Mouse (Mus musculus): ENCODE measurements around the gene Fosb. TPM values are rescaled to one million over a fixed set of nuclear protein-coding genes. Genes with fewer than 3 reads are reported as not detected.
"Not testable (repeated sequence)": the region's sequence is repeated elsewhere in the genome, so short reads cannot be mapped to it uniquely, and the experiment has no call there.

The Fosb gene
- total RNA-seq, 2 experiments from 2014 or later = 12.6 to 18.8 TPM

DNA sequence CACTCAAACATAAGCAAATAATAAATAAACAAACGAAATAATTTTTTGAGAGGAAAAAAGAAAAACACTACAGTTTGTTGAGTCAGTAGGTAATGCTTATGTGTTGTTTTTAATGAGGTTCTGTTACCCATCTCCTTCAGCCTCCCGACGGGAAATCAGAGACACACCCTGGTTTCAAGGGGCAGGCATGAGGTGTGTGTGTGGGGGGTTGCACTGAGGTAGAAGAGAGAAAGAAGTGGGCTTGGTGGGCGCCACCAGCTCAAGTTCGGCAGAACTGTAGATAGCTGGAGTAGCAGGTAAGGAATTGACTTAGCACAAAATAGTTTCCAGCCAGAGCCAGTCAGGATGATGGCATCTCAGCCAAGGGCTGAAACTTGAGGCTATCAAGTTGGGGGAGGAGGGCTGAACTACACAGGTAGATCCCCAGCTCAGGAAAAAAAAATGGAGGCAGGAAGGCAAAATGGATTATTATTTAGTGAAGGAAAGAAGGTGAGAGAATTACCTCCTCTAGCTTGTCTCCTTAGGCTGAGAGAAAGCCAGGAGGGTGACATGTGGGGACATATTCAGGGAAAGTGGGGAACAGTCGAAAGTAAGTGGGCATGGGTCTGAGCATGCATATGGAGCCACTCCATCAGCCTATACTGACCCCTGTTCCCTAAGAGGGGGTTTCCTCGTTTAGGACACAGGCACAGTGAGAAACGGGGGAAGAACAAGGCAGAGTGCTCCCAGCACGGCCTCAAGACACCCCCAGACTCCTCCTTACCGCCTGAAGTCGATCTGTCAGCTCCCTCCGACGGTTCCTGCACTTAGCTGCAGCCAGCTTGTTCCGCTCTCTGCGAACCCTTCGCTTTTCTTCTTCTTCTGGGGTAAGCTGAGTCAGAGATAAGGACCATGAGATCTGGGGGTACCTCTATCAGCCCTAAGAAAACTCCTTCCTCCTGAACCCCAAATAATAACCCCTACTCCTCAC is 3.8 kb downstream of the Fosb start:
- DNase-seq = no peak

DNA sequence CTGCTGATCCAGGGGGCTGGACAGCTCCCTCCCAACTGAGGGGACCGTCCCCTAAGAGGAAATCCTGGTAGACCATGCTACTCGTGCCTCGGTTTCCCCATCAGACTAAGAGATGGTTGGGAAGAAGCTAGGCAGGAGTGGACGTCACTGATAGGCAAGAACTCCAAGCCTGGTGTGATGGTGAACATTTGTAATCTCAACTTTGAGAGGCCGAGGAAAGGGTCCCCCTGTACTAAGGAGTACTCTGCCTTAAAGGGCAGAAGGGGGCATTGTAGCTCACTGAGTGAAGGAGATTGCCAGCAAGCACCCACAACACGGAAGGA is 4.5 kb downstream of the Fosb start:
- DNase-seq = no peak

DNA sequence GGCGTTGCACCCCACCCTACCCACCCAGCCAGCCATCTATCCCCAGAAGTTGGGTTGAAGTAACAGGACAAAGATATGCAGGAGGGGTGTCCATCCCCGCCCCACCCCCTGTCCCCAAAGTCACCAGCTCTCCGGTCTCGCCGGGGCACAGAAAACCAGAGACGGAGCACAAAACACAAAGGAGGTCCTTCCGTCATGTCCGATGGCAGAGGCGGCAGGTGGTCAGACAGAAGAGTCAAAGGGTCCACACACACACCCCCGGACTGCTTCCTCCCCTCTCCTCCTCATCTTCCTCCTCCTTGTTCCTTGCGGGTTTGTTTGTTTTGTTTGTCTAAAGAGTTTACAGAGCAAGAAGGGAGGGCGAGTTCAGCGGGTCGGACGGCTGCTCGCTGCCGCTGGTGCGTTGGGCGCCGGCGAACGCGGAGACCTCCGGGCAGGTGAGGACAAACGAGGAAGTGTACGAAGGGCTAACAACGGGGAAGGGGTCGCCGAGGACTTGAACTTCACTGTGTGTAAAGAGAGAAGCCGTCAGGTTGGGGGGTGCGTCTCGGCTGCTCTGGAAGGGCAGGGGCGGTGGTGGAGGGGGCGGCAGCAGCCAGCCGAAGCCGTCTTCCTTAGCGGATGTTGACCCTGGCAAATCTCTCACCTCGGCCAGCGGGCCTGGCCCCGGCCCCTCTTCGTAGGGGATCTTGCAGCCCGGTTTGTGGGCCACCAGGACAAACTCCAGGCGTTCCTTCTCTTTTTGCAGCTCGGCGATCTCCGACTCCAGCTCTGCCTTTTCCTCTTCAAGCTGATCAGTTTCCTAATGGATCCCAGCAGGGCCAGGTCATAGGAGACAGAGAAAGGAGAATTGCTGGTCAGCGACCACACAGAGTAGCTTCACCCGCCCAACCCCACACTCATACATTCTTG is 5.1 kb downstream of the Fosb start:
- no peak for DNase-seq

DNA sequence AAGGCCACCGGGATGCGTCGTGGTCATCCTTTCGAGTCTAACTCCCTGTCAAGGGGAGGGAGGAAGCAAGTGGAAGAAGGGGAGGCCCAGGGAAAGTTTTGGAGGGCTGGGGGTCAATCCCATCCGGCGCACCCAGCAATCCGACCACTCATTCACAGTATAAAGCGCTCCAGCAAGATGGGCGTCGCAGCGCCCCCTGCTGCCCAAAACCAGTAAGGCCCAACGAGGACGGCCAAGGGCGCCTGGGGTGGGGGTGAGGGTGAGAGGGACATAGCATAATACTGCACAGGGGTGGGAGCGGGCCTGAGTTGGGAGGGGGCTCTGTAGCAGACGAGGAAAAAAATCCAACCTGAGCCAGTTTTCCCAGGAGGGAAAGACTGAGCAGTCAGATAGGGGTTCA is 6.1 kb downstream of the Fosb start:
- DNase-seq = peak; percentile 60 to 74

DNA sequence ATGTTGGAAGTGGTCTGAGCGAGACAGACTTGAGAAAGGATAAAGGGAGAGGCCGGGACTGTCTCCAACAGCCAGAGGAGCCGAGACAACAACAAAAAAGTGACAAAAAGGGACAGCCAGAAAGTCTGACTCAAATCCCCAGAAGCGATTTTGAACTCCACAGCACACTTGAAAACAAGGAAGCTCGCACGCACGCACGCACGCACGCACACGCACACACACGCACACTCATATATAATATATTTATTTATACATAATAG is 6.9 kb downstream of the Fosb start:
- DNase-seq = no peak

DNA sequence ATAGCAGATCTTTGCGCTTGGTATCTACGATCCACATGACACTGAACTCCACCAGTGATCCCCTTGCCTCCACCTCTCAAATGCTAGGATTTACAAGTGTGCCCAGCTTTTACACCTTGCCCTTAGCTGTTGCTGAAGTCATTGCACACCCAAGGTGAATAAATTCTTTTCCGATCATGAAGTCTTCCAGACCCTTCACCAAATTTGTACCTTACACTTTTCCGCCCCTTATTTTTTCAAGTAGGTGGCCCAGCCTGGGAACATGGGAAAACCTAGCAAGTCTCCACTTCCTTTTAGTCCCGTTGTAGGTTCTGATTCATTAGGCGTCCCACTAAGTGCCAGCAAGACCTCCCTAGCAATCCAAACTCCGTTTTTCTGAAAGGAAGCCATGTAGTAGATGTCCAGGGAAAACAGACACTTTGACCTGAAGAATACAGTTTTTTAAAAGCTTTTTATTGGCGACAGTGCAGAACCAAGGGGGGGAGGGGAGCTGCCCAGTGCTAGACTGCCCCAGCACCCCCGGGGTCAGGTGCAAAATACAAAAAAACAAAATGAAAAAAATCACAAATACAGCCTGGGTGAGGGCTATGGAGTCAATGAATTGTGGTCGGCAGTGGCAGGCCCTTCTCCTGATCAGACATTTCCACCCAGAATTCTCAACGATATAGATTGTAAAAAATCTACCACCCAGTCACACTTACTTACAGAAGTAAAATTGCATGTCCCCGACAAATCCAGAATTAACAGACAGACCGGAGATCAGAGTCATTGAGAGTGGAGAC is 7.4 kb downstream of the Fosb start:
- no peak for DNase-seq

DNA sequence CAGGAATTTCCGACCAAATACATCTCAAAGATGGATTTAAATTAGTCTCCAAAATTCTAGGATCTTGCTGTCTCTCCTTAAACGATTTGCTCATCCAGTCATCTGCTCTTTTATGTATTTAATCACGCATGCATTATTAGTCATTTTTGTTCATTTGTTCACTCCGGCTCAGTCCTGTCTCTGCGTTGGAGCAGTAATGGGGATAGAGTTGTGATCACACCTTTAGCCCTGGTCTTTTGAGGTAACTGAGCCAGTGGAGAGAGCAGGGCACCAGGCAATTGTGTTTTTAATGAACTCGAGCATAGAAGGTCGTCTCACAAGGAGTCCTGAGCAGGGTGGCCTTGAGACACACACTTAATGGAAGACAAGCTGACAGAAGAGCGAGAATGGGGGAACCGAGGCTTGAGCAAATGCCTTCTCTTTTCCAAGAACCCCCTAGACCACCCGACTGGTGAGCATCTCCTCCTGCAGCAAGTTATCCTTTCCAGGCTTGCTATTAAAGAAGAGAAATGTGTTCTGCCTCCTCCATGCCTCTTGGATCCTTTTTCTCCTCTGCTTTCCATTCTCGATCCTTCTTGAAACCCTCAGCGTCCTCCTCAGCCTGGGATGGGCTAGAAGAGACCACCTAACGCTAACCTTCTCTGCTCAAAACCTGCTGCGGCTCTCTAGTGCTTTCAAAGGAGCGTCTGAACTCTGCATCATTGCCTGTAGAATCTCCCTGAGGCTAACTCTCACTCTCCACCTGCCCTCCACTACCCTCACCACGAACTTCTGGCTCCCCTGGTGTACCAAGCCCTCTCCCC is 8.2 kb downstream of the Fosb start:
- no peak for DNase-seq

DNA sequence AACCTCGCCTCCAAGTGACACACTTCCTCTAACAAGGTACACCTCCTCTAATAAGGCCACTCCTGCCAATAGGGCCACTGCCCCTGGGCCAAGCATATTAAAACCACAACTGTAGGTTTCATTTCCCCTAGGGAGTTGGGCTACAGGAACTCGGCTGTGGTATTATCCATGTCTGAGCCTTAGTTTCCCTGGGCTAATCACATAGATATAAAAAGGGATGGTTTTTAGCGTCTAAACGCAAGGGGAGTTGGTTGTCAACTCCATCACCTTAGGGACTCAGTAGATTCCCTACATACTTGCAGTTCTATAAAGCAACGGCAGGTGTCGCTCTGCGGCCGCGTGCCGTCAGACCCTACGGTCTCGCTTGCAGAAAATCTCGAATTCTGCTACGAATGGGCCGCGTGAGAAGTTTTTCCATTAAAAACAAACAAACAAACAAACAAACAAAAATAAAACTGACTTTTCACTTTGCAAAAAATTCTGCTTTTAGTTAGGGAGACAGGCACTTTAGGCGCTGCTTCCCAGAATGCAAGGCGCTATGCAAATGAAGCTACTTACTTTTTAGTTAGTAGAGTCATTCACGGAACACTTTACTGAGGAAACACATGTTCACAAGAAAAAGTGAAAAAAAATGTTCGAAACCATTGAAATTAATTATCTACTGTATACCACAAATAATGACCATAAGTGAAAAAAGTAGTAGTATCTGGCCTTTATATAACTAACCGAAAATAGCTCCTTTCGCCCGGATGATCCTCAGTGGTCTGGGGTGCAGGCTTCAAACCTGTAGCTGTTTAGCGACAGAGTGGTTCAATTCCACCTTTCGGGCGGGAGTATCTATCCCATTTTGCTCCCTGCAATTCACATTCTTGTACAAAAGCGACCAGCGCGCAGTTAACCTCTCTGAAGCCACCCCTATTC is 9.1 kb downstream of the Fosb start:
- DNase-seq = peak; percentile 68 to 76

DNA sequence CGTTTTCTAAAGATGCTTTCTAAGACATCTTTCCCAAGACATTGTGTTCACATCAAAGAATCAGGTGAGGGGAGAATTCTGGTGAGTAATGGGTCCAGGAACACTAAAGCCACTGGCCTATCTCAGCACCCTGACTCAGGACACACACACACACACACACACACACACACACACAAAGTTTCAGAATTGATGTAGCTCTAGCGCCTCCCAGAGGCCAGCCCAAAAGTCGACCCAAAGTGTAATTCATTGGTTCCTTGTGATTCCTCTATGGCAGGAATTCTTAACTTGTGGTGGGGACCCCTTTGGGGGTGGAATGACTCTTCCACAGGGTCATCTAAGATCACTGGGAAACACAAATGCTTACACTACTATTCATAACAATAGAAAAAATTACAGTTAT is 10.7 kb downstream of the Fosb start:
- no peak for DNase-seq

DNA sequence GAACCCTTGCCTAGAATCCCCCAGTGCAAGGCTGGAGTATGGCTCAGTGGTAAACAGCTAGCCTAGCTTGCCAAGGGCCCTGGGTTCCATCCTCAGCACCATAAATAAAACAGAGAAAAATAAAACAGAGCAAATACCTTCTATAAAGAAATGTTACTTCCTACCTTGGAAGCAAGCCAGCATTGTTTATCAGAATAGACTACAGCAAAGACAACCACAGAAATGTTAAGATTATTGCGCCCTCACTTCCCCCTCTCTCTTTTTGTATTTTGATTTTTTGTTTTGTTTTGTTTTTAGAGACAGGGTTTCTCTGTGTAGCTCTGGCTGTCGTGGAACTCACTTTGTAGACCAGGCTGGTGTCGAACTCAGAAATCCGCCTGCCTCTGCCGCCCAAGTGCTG is 12.1 kb downstream of the Fosb start:
- DNase-seq = no peak

DNA sequence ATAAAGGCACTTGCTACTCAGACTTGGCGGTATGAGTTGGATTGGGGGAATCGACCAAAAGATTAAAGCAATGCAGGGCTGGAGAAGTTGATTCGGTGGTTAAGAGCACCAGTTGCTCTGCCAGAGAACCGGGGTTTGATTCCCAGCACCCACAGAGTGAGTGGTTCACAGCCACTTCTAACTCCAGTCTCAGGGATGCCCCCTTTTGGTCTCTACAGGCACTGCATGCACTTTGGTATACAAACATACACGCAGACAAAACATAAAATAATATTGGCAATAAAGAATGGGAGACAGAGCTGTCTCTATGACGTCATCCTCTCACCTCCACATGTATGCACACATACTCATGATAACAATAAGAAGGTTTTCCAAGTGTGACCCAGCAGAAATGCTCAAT is 12.8 kb downstream of the Fosb start:
- DNase-seq = no peak

DNA sequence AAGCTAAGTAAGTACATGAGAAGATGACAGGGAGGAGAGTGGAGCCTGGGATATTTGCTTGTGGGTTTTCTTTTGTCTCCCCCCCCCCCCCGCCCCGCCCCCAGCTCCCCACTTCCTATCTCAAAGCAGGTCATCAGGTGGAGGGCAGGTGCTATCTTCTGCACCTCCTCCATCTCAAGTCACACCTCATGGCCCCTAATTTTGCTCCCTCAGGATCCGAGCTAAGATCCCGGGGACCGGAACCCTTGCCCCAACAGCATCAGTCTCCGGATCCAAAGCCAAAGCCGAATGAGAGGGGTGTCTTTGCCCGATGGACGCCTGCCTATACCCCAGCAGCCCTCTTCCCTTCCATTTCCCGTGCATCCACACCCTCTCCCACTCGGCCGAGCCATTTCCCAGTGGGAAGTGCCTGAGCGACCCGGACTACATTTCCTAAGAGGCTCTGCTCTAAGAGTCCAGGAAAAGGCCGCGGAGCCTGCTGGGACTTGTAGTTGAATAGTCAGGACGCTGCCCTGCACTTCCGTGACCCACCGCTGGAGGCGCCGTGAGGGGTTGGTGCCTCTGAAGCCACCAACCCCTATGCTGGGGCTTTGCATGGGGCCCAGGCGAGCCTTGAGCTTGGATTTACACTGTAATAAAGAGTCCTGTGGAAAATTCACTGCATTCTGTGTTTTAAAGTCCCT is 14.2 kb downstream of the Fosb start:
- DNase-seq = peak; percentile 94 to 96

DNA sequence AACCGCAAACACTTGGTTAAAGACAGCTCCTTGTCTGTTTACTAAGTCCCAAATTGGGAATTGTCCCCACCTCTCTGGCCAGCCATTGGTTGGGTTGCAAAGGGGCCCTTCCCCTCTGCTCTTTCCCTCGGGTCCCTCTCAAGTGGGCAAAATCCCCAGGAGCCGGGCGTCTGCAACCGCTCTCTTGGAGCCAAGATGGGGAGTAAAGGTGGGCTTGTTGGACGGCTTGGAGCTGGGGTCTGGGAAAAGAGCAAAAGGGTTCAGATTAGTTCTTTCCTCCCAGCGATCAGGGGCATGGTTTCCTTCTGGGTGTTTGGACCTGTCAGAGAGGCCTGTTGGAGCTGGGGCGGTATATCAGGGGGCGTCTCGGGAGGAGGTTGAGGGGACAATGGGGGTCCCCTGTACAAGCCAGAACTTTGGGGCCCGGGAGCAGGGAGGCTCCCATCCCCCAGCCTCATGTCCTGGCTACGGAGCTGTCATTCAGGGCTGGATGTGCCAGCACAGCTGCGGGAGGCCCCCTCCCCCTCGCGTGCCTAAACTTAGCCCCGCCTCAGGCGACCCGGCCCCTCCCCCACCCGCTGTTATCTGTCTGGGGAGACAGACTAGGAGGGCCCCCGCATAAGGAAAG is 18.8 kb downstream of the Fosb start:
- no peak for DNase-seq

DNA sequence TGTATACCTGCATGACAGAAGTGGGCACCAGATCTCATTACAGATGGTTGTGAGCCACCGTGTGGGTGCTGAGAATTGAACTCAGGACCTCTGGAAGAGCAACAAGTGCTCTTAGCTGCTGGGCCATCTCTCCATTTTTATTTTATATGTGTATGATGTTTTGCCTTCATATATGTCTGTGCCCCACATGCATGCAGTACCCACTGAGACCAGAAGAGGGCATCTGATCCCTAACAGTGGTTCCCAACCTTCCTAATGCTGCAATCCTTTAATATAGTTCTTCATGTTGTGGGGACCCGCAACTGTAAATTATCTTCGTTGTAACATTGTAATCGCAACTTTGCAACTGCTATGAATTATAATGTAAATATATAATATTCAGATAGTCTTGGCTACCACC is 25.1 kb downstream of the Fosb start:
- DNase-seq = no peak

DNA sequence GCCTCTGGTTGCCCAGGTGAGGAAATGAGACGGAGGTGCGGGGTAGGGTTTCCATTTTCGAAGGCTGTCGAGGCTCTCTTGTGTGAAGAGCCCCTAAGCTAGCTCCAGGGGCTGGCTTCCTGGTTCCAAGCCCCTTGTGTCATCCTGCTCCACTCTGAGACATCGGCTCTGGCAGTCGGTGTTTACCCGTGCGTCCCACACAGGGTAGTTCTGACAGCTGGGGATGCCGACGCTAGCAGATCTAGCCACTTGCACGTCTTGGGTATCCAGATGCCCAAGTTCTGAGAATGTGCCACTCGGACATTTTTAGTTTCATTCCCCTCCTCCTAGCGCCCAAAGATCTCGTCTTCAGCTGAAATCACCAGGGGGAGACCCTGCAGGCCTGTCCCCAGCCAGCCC is 26.4 kb downstream of the Fosb start:
- no peak for DNase-seq

DNA sequence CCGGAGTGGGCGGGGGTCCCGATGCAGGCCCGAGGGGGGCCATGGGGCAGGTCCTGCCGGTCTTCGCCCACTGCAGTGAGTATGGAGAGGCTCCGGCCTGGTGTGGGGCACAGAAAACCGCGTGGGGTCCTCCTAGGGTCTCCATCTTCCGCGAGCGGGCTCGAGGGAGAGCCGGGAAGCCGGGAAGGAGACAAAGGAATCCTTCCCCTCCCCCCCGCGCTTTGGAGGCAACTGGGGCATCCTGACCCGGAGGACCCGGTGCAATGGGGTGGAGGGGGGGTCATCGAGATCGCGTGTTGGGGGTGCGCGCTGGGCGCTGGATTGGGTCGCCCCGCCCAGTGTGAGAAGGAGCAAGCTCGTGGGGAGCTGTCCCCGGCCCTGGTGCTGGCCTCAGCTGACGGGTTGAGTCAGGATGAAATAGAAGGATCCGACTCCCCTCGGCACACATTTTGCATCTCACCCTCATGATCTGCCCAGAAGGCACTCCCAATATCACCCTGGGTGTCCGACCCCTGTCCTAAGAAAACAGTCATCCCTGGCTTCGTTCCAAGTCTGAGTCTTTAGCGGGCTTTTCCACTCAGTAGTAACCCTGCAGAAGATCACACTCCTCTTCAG is 27.0 kb downstream of the Fosb start:
- DNase-seq = no peak

DNA sequence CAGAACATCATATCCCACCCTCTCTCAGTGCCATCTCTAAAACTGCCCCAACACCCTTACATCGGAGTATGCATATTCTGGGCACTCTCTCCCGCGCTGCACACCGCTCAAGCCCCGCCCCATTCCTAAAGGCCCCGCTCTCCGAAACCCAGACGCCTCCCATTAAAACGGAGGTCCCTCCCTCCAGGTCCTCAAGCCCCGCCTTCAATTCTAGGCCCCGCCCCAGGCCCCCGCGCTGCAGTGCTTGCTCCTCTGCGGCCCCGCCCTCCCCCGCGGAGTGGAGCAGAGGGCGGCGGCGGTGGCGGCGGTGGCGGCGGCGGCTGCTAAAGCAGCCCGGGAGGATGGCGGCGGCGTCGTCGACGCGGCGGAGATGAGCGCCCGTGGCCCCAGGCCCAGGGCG is 27.5 kb downstream of the Fosb start, which contains the start of gene Rtn2:
Rtn2 (plus strand) TSS at position 240 of the 400 bp plus-strand sequence.
- DNase-seq = peak; percentile 82 to 84

DNA sequence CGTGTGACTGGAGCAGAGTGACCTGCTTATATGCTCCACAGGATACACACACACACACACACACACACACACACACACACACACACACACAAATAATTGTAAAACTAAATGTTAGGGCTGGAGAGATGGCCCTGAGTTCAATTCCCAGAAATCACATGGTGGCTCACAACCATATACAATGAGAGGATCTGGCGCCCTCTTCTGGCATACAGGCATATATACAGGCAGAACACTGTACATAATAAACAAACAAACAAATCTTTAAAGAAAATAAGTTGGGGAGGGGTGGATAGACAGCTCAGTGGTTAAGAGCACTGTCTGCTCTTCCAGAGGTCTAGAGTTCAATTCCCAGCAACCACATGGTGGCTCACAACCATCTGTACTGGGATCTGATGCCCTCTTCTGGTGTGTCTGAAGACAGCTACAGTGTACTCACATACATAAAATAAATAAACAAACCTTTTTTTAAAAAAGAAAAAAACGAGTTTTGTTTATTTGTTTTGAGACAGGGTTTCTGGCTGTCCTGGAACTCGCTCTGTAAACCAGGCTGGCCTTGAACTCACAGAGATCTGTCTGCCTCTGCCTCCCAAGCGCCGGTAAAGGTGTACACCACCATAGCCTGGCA is 28.1 kb downstream of the Fosb start:
- DNase-seq = not testable (repeated sequence)

DNA sequence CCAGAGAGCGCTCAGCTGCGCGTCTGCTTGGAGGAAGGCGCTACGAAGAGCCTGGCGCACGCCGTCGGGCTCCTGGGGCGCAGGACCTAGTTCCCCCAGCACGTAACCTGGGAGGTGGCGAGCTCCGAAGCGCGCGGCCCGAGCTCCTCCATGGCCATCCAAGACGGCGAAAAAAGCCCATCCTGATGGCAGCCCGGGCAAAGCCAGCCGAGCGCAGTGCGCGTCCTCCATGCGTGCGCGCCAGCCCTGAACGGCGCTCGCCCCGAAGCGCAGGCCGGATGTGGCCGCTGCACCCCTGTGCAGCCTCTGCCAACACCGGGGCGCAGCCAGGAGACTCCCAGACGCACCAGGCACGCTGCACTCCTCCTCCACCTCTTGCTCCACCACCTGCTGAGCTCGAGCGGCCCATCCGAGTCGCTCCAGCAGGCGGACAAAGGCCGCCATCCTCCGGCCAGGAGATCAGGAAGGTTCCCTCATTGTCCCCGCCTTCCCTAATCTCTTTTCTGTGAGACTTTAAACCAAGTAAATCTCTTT is 30.2 kb downstream of the Fosb start, which contains the start of gene Ppm1n:
Ppm1n (minus strand) TSS at position 484 of the 534 bp plus-strand sequence.
- no peak for DNase-seq

All from layer of hippocampus, postnatal 36 days (tissue).